19 mouse cellular contexts compared by ENCODE assay signal in the genomic region with DNA sequence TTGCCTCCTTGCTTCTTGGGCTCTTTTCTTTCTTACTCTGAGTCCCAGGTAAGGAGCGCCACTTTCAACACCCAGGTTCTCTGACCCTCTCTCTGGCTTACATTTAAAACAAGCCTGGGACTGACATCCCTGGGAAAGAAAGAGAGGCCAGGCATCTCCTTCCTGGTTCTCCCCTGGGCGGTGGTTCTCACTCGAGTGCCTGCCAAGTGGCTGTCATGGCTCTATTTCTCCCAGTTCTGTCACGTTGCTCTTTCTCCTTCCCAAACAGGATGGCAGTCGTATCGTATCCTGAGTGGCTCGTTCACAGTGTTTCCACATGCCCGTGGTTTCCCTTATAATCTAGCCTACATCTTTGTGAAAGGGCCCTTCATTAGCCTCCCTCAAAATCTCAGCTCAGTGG. TPM values are rescaled to one million over a fixed set of nuclear protein-coding genes. Genes with fewer than 3 reads are reported as not detected.
A peak's percentile ranks its signal among the peaks of the same experiment; 100 is the strongest.
DNase-seq lines count a peak whose midpoint lies in the region; ATAC-seq and TF ChIP-seq lines count a peak whose summit lies in the region.
"Had no signal": no experiment of that assay in that cellular context is flagged by ENCODE, and none has a peak within 500 bp of the region (broad histone marks: within the 10 kb centered on the region; RNA-seq: fewer than 3 reads in every experiment).

No protein-coding gene starts in this region.

- intact Hi-C loops in gastrocnemius, postnatal 36 days (cut with DNase I) = no loop called here

- H3K27me3 ChIP-seq in forebrain, postnatal 0 days (ENCODE audit: insufficient read depth, low read length) = no peaks in the 10 kb centered on the region
- no peaks in the 10 kb centered on the region; the same call in 1 of the 2 replicates for H3K27me3 ChIP-seq in forebrain, embryonic 12.5 days
- H3K27me3 ChIP-seq: forebrain, embryonic 13.5 days had no signal

- peak; percentile 57 to 59 for DNase-seq in cerebellum, postnatal 14 days
- no peak for DNase-seq in cerebellum, postnatal 4 days (ENCODE audit: low spot score in 2 of 2)
- peak; percentile 24 for DNase-seq in forebrain, postnatal 0 days
- no peak for DNase-seq in layer of hippocampus, adult 2 months (ENCODE audit: low spot score in 2 of 2)
- DNase-seq in layer of hippocampus, postnatal 36 days = no peak
- DNase-seq in gastrocnemius, postnatal 36 days = no peak
- DNase-seq: adrenal gland, adult 2 months; adrenal gland, postnatal 10 days; adrenal gland, postnatal 25 days; cerebellum, adult 11-12 months; cerebellum, adult 2 months; cerebellum, adult 9-10 months; cerebellum, postnatal 36 days had no signal

- H3K36me3 ChIP-seq in forebrain, postnatal 0 days (ENCODE audit: insufficient read depth) = no peaks in the 10 kb centered on the region
- H3K36me3 ChIP-seq in forebrain, embryonic 12.5 days (replicated peaks) = no peaks in the 10 kb centered on the region
- H3K36me3 ChIP-seq: embryonic facial prominence, embryonic 10.5 days; embryonic facial prominence, embryonic 12.5 days had no signal

- 37% methylated on average over 8 of the region's 8 CpGs for WGBS in forebrain, postnatal 0 days
- 76% methylated on average over 8 of the region's 8 CpGs for WGBS in forebrain, embryonic 12.5 days

- H3K9me3 ChIP-seq in forebrain, postnatal 0 days (ENCODE audit: low read length) = no peaks in the 10 kb centered on the region
- 0 out of 2 replicates have a peak, but pooled peaks cover 2% of the 10 kb centered on the region for H3K9me3 ChIP-seq in forebrain, embryonic 12.5 days
- H3K9me3 ChIP-seq: embryonic facial prominence, embryonic 10.5 days; embryonic facial prominence, embryonic 12.5 days; forebrain, embryonic 13.5 days had no signal

- no peak for ATAC-seq in forebrain, postnatal 0 days
- no peak for ATAC-seq in forebrain, embryonic 12.5 days (ENCODE audit: low FRiP score)
- ATAC-seq: forebrain, embryonic 13.5 days; forebrain, embryonic 16.5 days had no signal

- no peak overlapping the region for H3K9ac ChIP-seq in forebrain, postnatal 0 days
- no peak overlapping the region for H3K9ac ChIP-seq in forebrain, embryonic 12.5 days
- H3K9ac ChIP-seq: embryonic facial prominence, embryonic 12.5 days; forebrain, embryonic 13.5 days had no signal

- no peaks in the 10 kb centered on the region for H3K4me1 ChIP-seq in forebrain, postnatal 0 days (ENCODE audit: insufficient read depth)
- H3K4me1 ChIP-seq in forebrain, embryonic 12.5 days = peaks cover 8% of the 10 kb centered on the region
- H3K4me1 ChIP-seq: embryonic facial prominence, embryonic 12.5 days had no signal

- H3K4me3 ChIP-seq in forebrain, postnatal 0 days (ENCODE audit: low read depth, low read length) = no peak overlapping the region
- H3K4me3 ChIP-seq in forebrain, embryonic 12.5 days (replicated peaks) = no peak overlapping the region
- H3K4me3 ChIP-seq in layer of hippocampus, adult 2 months = no peak overlapping the region
- H3K4me3 ChIP-seq: embryonic facial prominence, embryonic 10.5 days; embryonic facial prominence, embryonic 12.5 days; forebrain, embryonic 13.5 days had no signal

- H3K4me2 ChIP-seq in forebrain, postnatal 0 days (ENCODE audit: low read depth) = no peak overlapping the region
- H3K4me2 ChIP-seq in forebrain, embryonic 12.5 days = no peak overlapping the region
- H3K4me2 ChIP-seq: embryonic facial prominence, embryonic 12.5 days; forebrain, embryonic 13.5 days had no signal

- no peak overlapping the region for H3K27ac ChIP-seq in forebrain, postnatal 0 days (ENCODE audit: low read depth, low read length)
- H3K27ac ChIP-seq in forebrain, embryonic 12.5 days = no peak overlapping the region
- H3K27ac ChIP-seq in layer of hippocampus, adult 2 months = peak overlapping the region; percentile 82
- H3K27ac ChIP-seq: embryonic facial prominence, embryonic 10.5 days; embryonic facial prominence, embryonic 12.5 days; forebrain, embryonic 13.5 days had no signal

- no peak for TF ChIP-seq CTCF in forebrain, postnatal 0 days (IDR thresholded peaks at IDR 0.05; ENCODE audit: low read depth)
- no peak for TF ChIP-seq CTCF in layer of hippocampus, adult 2 months (conservative IDR thresholded peaks at IDR 0.05)

RNA-seq across cellular contexts. Expression of gene Unc5a, which starts 23.7 kb away (rescaled TPM):
- 27.5 and 46.1 TPM in 2 replicates for total RNA-seq in forebrain, postnatal 0 days (2014; rRNA removed)
- 19.8 and 22.5 TPM in 2 replicates for polyA plus RNA-seq in forebrain, postnatal 0 days (2015; fragmentation: Nextera tagmentation; extraction: Ambion mirVana)
- 4.8 and 5.6 TPM in 2 replicates for polyA plus RNA-seq in forebrain, embryonic 12.5 days (2016; fragmentation: Nextera tagmentation; extraction: Ambion mirVana)
- total RNA-seq in layer of hippocampus, adult 2 months (2021) = 100 to 1,000 TPM; 146 to 148 TPM
- total RNA-seq in layer of hippocampus, postnatal 36 days (2021) = 100 to 1,000 TPM; 136 to 142 TPM
- total RNA-seq in gastrocnemius, postnatal 36 days (2021) = 1 to 10 TPM; 7.1 to 8.6 TPM
- total RNA-seq: MEL had no signal

Comparison
In these comparisons a context has a peak if more than half of its experiments do, and no peak if none do; other contexts are left out.
1. DNase-seq: peak in cerebellum, postnatal 14 days (2 of 2) and forebrain, postnatal 0 days (single experiment); none in cerebellum, postnatal 4 days (0 of 2), layer of hippocampus, adult 2 months (0 of 2), layer of hippocampus, postnatal 36 days (0 of 2) and gastrocnemius, postnatal 36 days (0 of 2).